Mouse (Mus musculus): ENCODE measurements around the gene Zswim5.

The Zswim5 gene

GRCm38 (mm10) chr4:117005611-117006400 is 128.6 kb downstream of the Zswim5 start:
- no peak for DNase-seq (ENCODE audit: low read depth)

GRCm38 (mm10) chr4:117007058-117007457 is 129.9 kb downstream of the Zswim5 start:
- no peak for DNase-seq (ENCODE audit: low read depth)

- DNase-seq (ENCODE audit: low read depth) = no peak
Measured at GRCm38 (mm10) chr4:117010231-117010630, 133.1 kb downstream of the Zswim5 start.

GRCm38 (mm10) chr4:117013596-117013995 is 136.4 kb downstream of the Zswim5 start:
- no peak for DNase-seq (ENCODE audit: low read depth)

GRCm38 (mm10) chr4:117014901-117015415 is 137.8 kb downstream of the Zswim5 start:
- no peak for DNase-seq (ENCODE audit: low read depth)

- no peak for DNase-seq (ENCODE audit: low read depth)
Measured at GRCm38 (mm10) chr4:117017738-117018137, 140.6 kb downstream of the Zswim5 start.

- no peak for DNase-seq (ENCODE audit: low read depth)
Measured at GRCm38 (mm10) chr4:117018327-117018726, 141.2 kb downstream of the Zswim5 start.

- DNase-seq (ENCODE audit: low read depth) = peak; percentile 89
Measured at GRCm38 (mm10) chr4:117019206-117020134, 142.3 kb downstream of the Zswim5 start, which contains the start of gene Eif2b3. TSS of gene Eif2b3 (plus strand) at chr4:117019402.

GRCm38 (mm10) chr4:117023469-117023868 is 146.3 kb downstream of the Zswim5 start:
- DNase-seq (ENCODE audit: low read depth) = no peak

GRCm38 (mm10) chr4:117031105-117031504 is 153.9 kb downstream of the Zswim5 start:
- no peak for DNase-seq (ENCODE audit: low read depth)
